Mouse (Mus musculus): Measurements from ENCODE around the gene Myh13.

Myh13 gene

DNA sequence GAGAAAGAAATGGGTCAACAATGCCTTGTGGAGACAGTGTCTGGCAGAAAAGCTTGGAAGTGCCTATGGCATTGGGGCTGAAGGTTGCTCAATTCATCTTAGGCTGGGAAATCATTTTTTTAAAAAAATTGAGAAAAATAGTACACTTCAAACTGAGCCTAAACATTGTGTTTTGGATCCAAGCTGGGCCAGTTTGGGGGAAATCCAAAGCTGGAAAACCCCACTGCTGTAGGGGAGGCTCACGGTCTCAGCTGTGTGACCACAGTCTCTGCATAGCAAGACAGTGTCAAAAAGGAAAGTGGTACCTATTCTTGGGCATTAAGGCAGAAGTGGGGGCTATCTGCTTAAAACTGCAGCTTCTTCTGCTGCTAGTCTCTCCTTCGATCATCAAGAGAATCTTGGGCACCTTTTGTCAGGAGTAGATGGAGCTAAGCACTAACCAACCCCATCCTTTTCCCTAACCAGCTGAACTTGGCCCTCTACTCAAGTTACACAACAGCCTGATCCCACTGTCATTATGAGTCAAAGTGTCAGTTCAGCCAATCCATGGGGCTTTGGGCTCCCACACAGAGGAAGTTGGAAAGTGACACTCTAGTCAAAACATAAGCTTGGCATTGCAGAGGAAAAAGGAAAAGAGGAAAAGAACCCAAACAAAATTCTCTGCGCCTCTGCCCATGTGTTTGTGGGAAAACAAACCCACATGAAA, 69.4 kb downstream of the Myh13 start:
- DNase-seq: peak in 1 of 2 experiments; percentile 32

DNA sequence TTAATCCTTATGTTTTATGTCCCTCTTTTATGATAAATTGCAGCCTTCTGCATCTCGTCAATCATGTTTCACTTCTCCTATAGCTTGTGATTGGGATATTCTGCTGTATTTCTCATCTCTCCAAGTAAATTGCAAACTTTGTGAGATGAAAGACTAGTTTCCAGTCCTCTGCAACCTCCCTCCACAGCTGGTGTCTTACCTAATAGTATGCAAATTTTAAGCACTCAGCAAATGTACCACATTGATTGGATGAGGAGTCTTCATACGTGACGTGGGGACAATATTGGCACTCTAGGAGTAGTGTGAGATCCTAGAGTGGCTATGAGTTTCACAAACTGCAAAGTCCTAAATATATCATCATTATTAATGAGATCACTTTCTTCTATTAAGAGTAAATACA, 70.9 kb downstream of the Myh13 start:
- DNase-seq: no peak

DNA sequence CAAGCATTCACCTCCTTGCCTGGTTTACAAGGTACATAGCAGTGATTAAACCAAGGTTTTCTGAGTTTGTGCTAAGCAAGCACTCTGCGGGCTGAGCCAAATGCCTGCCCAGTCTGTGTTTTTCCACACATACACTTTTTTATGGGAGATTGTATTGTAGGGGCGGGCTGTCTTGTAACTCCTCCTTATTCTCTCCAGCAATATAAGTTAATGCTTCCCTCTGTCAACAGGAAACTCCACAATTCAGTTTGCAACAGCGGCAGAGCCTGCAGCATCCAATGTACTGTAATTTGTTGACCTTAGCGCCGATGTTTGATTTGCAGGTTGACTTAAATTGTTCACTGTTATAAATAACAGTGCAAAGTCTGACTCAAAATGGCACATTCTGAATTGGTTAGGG, 79.5 kb downstream of the Myh13 start:
- DNase-seq: no peak

DNA sequence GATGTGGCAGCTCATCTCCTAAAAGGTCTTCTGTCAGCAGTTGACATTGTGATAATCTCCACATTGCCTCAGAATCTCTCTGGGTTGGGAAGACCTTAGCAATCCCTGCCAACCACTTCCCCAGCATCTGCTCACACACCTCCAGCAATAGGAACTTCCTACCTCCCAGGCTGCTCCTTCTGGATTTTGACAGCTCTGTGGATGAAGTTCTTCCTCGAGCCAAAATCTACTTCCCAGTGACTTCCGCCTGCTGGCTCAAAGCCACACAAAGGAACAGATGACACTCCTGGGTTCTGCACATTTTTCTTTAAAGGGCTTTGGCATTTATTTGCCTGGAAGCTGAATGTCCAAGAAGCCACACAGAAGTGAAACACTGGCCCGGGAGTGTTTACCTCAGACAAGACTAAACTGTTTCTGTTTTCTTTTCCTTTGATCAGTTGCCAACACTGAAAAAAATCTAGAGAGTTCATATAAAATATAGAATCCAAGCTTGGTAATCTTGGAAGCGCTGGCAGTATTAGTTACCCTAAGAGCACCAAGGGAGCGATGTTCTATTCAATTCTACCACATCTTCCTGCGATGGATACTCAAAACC, 93.0 kb downstream of the Myh13 start:
- DNase-seq: no peak
